Mouse (Mus musculus) thymus, adult 2 months (tissue): ENCODE data around the gene Agbl5.

Experiments
- CTCF ChIP-seq: fragments of 200-500 bp; IDR thresholded peaks from 2 replicates; pipeline ENCODE4 v1.5.1; 2012; ENCODE audit warnings: mild to moderate bottlenecking, control low read depth, low read length, moderate library complexity, borderline replicate concordance; ENCODE audit not compliant: control insufficient read depth, poor library complexity, insufficient read depth; ENCODE audit errors: extremely low read depth
- POLR2A ChIP-seq: fragments of 200-500 bp; IDR thresholded peaks from 2 replicates; pipeline ENCODE4 v1.6.1; 2012; ENCODE audit warnings: mild to moderate bottlenecking, low read length, control low read depth, moderate library complexity; ENCODE audit not compliant: control insufficient read depth, poor library complexity, insufficient read depth; ENCODE audit errors: extremely low read depth

DNA sequence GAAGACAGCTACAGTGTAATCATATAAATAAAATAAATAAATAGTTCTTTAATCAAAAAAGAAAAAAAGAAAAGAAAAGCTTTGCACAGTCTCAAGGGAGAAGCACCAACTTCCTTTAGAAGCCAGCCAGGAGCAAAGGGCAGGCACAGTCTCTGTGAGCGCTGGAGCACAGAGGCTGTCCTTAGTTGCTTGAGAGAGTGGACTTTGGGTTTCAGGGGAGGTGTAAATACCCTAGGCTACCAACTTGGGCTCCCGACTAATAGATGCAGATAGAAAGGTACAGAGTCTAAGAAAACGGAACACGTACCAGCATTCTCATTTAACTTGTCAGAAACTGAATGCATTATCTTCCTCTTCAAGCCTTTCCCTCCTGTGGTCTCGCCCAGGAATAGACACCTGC, 60.1 kb downstream of the Agbl5 start:
- TF ChIP-seq CTCF = no peak
- no peak for TF ChIP-seq POLR2A
